Mouse (Mus musculus): ENCODE data around the gene Ssrp1. TPM values are rescaled to one million over a fixed set of nuclear protein-coding genes. Genes with fewer than 3 reads are reported as not detected.

Ssrp1 gene
- polyA plus RNA-seq, 1 experiment from 2014 or later, result 148 TPM

GRCm38 (mm10) chr2:85036507-85037046, 457 bp upstream of the Ssrp1 start:
- 3% methylated on average over 11 of the region's 11 CpGs for WGBS (ENCODE audit: insufficient replicate concordance)
- H3K4me1 ChIP-seq (replicated peaks), result peaks cover 25% of the 10 kb centered on the region
- ATAC-seq (ENCODE audit: insufficient read depth), result no peak
- peaks cover 32% of the 10 kb centered on the region for H3K36me3 ChIP-seq (replicated peaks)
- peak overlapping the region; percentile 80; the same call in 1 of the 2 replicates for H3K27ac ChIP-seq (replicated peaks)
- H3K4me2 ChIP-seq, result peak overlapping the region; percentile 87
- H3K9ac ChIP-seq, result peak overlapping the region; percentile 85
- H3K4me3 ChIP-seq (replicated peaks), result peak overlapping the region; percentile 83
- no peaks in the 10 kb centered on the region for H3K9me3 ChIP-seq (replicated peaks)
- peaks cover 43% of the 10 kb centered on the region for H3K27me3 ChIP-seq

GRCm38 (mm10) chr2:85038336-85038735, 1.3 kb downstream of the Ssrp1 start:
- WGBS (ENCODE audit: insufficient replicate concordance), result 75% methylated on average over 13 of the region's 13 CpGs
- peaks cover 26% of the 10 kb centered on the region for H3K27me3 ChIP-seq
- ATAC-seq (ENCODE audit: insufficient read depth), result no peak
- peak overlapping the region; percentile 87 for H3K4me2 ChIP-seq
- peak overlapping the region; percentile 85 for H3K9ac ChIP-seq
- no peaks in the 10 kb centered on the region for H3K9me3 ChIP-seq (replicated peaks)
- H3K27ac ChIP-seq (replicated peaks), result peak overlapping the region; percentile 80
- H3K4me3 ChIP-seq (replicated peaks), result peak overlapping the region; percentile 83
- H3K36me3 ChIP-seq (replicated peaks), result peaks cover 49% of the 10 kb centered on the region
- H3K4me1 ChIP-seq (replicated peaks), result peaks cover 25% of the 10 kb centered on the region

GRCm38 (mm10) chr2:85043623-85044022, 6.6 kb downstream of the Ssrp1 start:
- WGBS (ENCODE audit: insufficient replicate concordance), result 89% methylated on average over 7 of the region's 7 CpGs
- H3K9ac ChIP-seq, result no peak overlapping the region
- no peak for ATAC-seq (ENCODE audit: insufficient read depth)
- no peak overlapping the region for H3K4me2 ChIP-seq
- peaks cover 7% of the 10 kb centered on the region for H3K27me3 ChIP-seq
- peaks cover 85% of the 10 kb centered on the region for H3K36me3 ChIP-seq (replicated peaks)
- no peaks in the 10 kb centered on the region for H3K9me3 ChIP-seq (replicated peaks)
- peaks cover 29% of the 10 kb centered on the region for H3K4me1 ChIP-seq (replicated peaks)
- no peak overlapping the region for H3K27ac ChIP-seq (replicated peaks)
- no peak overlapping the region for H3K4me3 ChIP-seq (replicated peaks)

- ATAC-seq (ENCODE audit: insufficient read depth), result no peak
- WGBS (ENCODE audit: insufficient replicate concordance), result 78% methylated on average over 8 of the region's 8 CpGs
- Histone ChIP-seq H3K4me2 (no peak overlapping the region), H3K27ac (replicated peaks) (no peak overlapping the region), H3K36me3 (replicated peaks) (peaks cover 60% of the 10 kb centered on the region), H3K4me3 (replicated peaks) (no peak overlapping the region), H3K4me1 (replicated peaks) (peaks cover 42% of the 10 kb centered on the region), H3K9me3 (replicated peaks) (no peaks in the 10 kb centered on the region), H3K27me3 (peaks cover 33% of the 10 kb centered on the region), H3K9ac (no peak overlapping the region)
Measured at GRCm38 (mm10) chr2:85046222-85046621, 9.2 kb downstream of the Ssrp1 start.

- H3K27me3 ChIP-seq, result peaks cover 38% of the 10 kb centered on the region
- H3K9me3 ChIP-seq (replicated peaks), result no peaks in the 10 kb centered on the region
- ATAC-seq (ENCODE audit: insufficient read depth), result no peak
- peaks cover 42% of the 10 kb centered on the region for H3K4me1 ChIP-seq (replicated peaks)
- H3K36me3 ChIP-seq (replicated peaks), result peaks cover 53% of the 10 kb centered on the region
- WGBS (ENCODE audit: insufficient replicate concordance), result 65% methylated on average over 10 of the region's 10 CpGs
- peak overlapping the region; percentile 64 for H3K4me3 ChIP-seq (replicated peaks)
- H3K9ac ChIP-seq, result 0 out of 2 replicates have a peak overlapping the region, but pooled peaks have one; percentile 60
- peak overlapping the region; percentile 10 for H3K27ac ChIP-seq (replicated peaks)
- H3K4me2 ChIP-seq, result peak overlapping the region; percentile 96
Measured at GRCm38 (mm10) chr2:85047081-85047480, 10.0 kb downstream of the Ssrp1 start.

- peak within 1 kb of the TSS; percentile 96 for H3K4me2 ChIP-seq
- H3K9me3 ChIP-seq (replicated peaks), result no peaks in the 10 kb centered on the region
- ATAC-seq (ENCODE audit: insufficient read depth), result peak; percentile 87
- peak within 1 kb of the TSS; percentile 67 for H3K27ac ChIP-seq (replicated peaks)
- H3K36me3 ChIP-seq (replicated peaks), result peaks cover 51% of the 10 kb centered on the region
- peaks cover 42% of the 10 kb centered on the region for H3K4me1 ChIP-seq (replicated peaks)
- peak within 1 kb of the TSS; percentile 64 for H3K4me3 ChIP-seq (replicated peaks)
- H3K27me3 ChIP-seq, result peaks cover 41% of the 10 kb centered on the region
- peak within 1 kb of the TSS; percentile 60 for H3K9ac ChIP-seq
- 1% methylated on average over 42 of the region's 42 CpGs for WGBS (ENCODE audit: insufficient replicate concordance)
Measured at GRCm38 (mm10) chr2:85047596-85048167, 10.6 kb downstream of the Ssrp1 start, which contains the start of gene Tnks1bp1. Gene Tnks1bp1, plus strand, starts transcription at chr2:85048022.

GRCm38 (mm10) chr2:85048168-85048751, 11.2 kb downstream of the Ssrp1 start:
- Histone ChIP-seq H3K27ac (replicated peaks) (peak overlapping the region; percentile 67), H3K9ac (peak overlapping the region; percentile 60), H3K4me3 (replicated peaks) (peak overlapping the region; percentile 64), H3K27me3 (peaks cover 41% of the 10 kb centered on the region), H3K36me3 (replicated peaks) (peaks cover 45% of the 10 kb centered on the region), H3K4me2 (peak overlapping the region; percentile 96), H3K4me1 (replicated peaks) (peaks cover 47% of the 10 kb centered on the region), H3K9me3 (replicated peaks) (no peaks in the 10 kb centered on the region)
- peak; percentile 7 for ATAC-seq (ENCODE audit: insufficient read depth)
- WGBS (ENCODE audit: insufficient replicate concordance), result 2% methylated on average over 29 of the region's 44 CpGs

- Histone ChIP-seq H3K9me3 (replicated peaks) (no peaks in the 10 kb centered on the region), H3K27me3 (peaks cover 44% of the 10 kb centered on the region), H3K36me3 (replicated peaks) (peaks cover 35% of the 10 kb centered on the region), H3K9ac (no peak overlapping the region), H3K27ac (replicated peaks) (no peak overlapping the region), H3K4me1 (replicated peaks) (peaks cover 51% of the 10 kb centered on the region), H3K4me2 (no peak overlapping the region), H3K4me3 (replicated peaks) (no peak overlapping the region)
- WGBS (ENCODE audit: insufficient replicate concordance), result 73% methylated on average over 4 of the region's 4 CpGs
- no peak for ATAC-seq (ENCODE audit: insufficient read depth)
Measured at GRCm38 (mm10) chr2:85049277-85049676, 12.2 kb downstream of the Ssrp1 start.

GRCm38 (mm10) chr2:85050001-85050634, 13.1 kb downstream of the Ssrp1 start:
- no peaks in the 10 kb centered on the region for H3K9me3 ChIP-seq (replicated peaks)
- peaks cover 51% of the 10 kb centered on the region for H3K4me1 ChIP-seq (replicated peaks)
- no peak overlapping the region for H3K9ac ChIP-seq
- no peak for ATAC-seq (ENCODE audit: insufficient read depth)
- WGBS (ENCODE audit: insufficient replicate concordance), result 38% methylated on average over 10 of the region's 10 CpGs
- H3K4me2 ChIP-seq, result peak overlapping the region; percentile 39
- H3K36me3 ChIP-seq (replicated peaks), result peaks cover 29% of the 10 kb centered on the region
- 0 out of 2 replicates have a peak overlapping the region, but pooled peaks have one; percentile 14 for H3K27ac ChIP-seq (replicated peaks)
- peak overlapping the region; percentile 15; the same call in 1 of the 2 replicates for H3K4me3 ChIP-seq (replicated peaks)
- H3K27me3 ChIP-seq, result peaks cover 44% of the 10 kb centered on the region

- Histone ChIP-seq H3K4me1 (replicated peaks) (peaks cover 51% of the 10 kb centered on the region), H3K27ac (replicated peaks) (0 out of 2 replicates have a peak overlapping the region, but pooled peaks have one; percentile 14), H3K9me3 (replicated peaks) (no peaks in the 10 kb centered on the region), H3K4me3 (replicated peaks) (peak overlapping the region; percentile 15; the same call in 1 of the 2 replicates), H3K4me2 (peak overlapping the region; percentile 39), H3K36me3 (replicated peaks) (peaks cover 23% of the 10 kb centered on the region), H3K9ac (no peak overlapping the region), H3K27me3 (peaks cover 44% of the 10 kb centered on the region)
- ATAC-seq (ENCODE audit: insufficient read depth), result no peak
- 48% methylated on average over 9 of the region's 9 CpGs for WGBS (ENCODE audit: insufficient replicate concordance)
Measured at GRCm38 (mm10) chr2:85050746-85051145, 13.7 kb downstream of the Ssrp1 start.
